Mouse (Mus musculus): ENCODE results near the gene Cap2.

Cap2 gene

DNA sequence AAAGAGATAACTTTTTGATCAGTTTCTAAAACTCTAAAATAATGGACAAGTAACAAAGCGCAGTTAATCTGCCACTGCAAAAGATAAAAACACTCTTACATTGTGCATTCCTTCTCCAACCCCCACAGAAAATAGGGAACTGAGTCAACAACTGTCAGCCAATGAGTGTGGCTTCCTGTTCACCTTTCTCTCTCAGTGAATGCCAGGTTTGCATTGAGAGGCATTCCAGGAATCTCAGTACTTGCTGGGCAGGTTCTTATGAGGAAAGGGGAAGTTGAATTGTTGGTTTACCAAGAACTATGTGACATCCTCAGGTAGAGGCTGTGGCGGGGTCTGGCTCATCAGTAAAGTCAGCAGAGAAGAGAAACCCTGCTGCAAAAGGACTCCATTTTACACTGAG, 195.1 kb downstream of the Cap2 start:
- CTCF ChIA-PET, result no interaction called here
- POLR2A ChIA-PET, result interaction anchor here in 1 of 4 experiments (1.2 to 6.0 kb wide), 3 partner anchors 11 to 23 kb away, joined by 4 to 43 read pairs (median 7); no protein-coding TSS in a partner anchor

DNA sequence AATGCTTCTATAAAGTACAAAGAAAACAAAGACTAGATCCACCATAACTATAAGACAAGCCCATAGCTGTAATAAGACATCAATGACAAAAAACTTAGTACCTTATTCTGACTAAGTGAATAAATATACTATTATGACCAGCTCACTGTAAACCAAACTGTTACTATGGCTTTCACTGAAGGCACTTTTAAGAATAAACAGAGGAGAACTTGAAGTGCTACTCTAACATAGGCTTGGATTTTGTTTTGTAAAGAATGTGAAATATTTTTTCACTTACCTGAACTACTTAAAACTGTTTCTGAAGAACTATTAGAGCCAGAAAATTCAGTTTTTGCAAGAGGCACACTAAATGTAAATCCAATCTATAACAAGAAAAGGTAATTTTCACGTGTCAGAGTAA, 197.7 kb downstream of the Cap2 start:
- ChIA-PET POLR2A (interaction anchor here in 1 of 4 experiments (0.7 to 6.1 kb wide), 7 partner anchors 9 to 646 kb away, joined by 3 to 43 read pairs (median 5); no protein-coding TSS in a partner anchor), CTCF (no interaction called here)

Measured in embryonic stem cell, embryonic (primary cell).